In the genomic region with DNA sequence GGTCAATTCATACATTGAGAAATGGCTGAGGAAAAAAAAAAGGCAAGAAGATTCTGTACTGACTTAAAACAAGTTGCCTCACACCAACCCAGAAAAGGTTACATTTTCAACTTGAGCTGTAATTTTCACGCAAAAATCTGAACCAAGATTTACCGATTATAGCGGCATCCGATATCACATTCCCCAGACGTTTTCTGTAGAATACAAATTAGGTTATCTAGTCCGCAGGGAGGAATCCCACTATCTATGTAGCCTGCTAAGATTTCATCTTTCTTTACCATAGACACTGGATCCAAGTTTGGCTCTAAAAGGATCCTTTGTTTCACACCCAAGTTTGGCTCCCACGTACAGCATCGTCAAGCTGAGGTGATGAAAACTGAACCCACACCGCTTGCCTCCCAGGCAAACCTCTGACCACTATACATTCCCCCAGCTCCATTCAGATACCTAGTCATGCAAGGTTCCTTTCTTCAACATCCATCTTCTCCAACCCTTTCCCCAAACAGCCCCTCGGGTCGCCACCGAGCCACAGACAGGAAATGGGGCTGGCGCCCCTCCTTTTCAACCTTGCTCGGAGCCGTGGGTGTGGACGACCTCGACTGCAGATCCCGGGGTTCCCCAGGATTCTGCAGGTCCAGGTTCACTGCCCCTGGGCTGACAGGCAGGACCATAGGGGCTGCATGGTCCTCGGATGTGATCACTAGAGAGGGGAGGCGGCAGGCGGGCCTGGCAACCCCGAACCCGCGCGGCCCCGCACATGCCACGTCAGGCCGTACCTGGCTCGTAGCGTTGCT, we compare ENCODE assay signal across 8 mouse cellular contexts. TPM values are rescaled to one million over a fixed set of nuclear protein-coding genes. Genes with fewer than 3 reads are reported as not detected.
A peak's percentile ranks its signal among the peaks of the same experiment; 100 is the strongest.
DNase-seq lines count a peak whose midpoint lies in the region; ATAC-seq and TF ChIP-seq lines count a peak whose summit lies in the region.

No protein-coding gene starts in this region.

- no peaks in the 10 kb centered on the region for H3K27me3 ChIP-seq in hindbrain, embryonic 15.5 days
- H3K27me3 ChIP-seq in midbrain, embryonic 13.5 days, result no peaks in the 10 kb centered on the region

- no peak for ATAC-seq in hindbrain, embryonic 15.5 days (ENCODE audit: low FRiP score, low read depth)
- ATAC-seq in midbrain, embryonic 13.5 days, result no peak

- WGBS in lung, adult 2 months, result under 1% methylated on average over 30 of the region's 30 CpGs
- WGBS in hindbrain, embryonic 15.5 days, result under 1% methylated on average over 30 of the region's 30 CpGs
- WGBS in midbrain, embryonic 13.5 days, result 1% methylated on average over 30 of the region's 30 CpGs

- TF ChIP-seq POLR2A in lung, adult 2 months (IDR thresholded peaks at IDR 0.05; ENCODE audit: borderline replicate concordance, extremely low read depth, low read depth, low read length), result no peak

- H3K27ac ChIP-seq in hindbrain, embryonic 15.5 days (replicated peaks), result peak overlapping the region; percentile 97
- peak overlapping the region; percentile 93 for H3K27ac ChIP-seq in midbrain, embryonic 13.5 days

- peaks cover 7% of the 10 kb centered on the region; the same call in 1 of the 2 replicates for H3K4me1 ChIP-seq in lung, adult 2 months (ENCODE audit: control insufficient read depth, insufficient read depth, low read length)
- peaks cover 13% of the 10 kb centered on the region for H3K4me1 ChIP-seq in hindbrain, embryonic 15.5 days (replicated peaks)
- H3K4me1 ChIP-seq in midbrain, embryonic 13.5 days (replicated peaks), result peaks cover 15% of the 10 kb centered on the region

- peak overlapping the region; percentile 67 for H3K4me2 ChIP-seq in hindbrain, embryonic 15.5 days
- H3K4me2 ChIP-seq in midbrain, embryonic 13.5 days (replicated peaks), result peak overlapping the region; percentile 69

- no peak for TF ChIP-seq CTCF in lung, adult 2 months (IDR thresholded peaks at IDR 0.05; ENCODE audit: insufficient read depth, low read length)

- no peak for DNase-seq in lung, adult 2 months
- no peak for DNase-seq in lung, postnatal 14 days
- DNase-seq in c-Kit-negative CD71-positive TER-119-positive erythroid progenitor cells, embryonic 14.5 days (ENCODE audit: low read depth, low spot score), result peak; percentile 9
- DNase-seq in ovary, adult 18-20 months (ENCODE audit: low spot score), result no peak
- no peak for DNase-seq in thymus, postnatal 25 days
- DNase-seq in urinary bladder, postnatal 10 days (ENCODE audit: low spot score), result no peak

- H3K9me3 ChIP-seq in hindbrain, embryonic 15.5 days, result no peaks in the 10 kb centered on the region
- H3K9me3 ChIP-seq in midbrain, embryonic 13.5 days, result no peaks in the 10 kb centered on the region

- H3K36me3 ChIP-seq in hindbrain, embryonic 15.5 days, result no peaks in the 10 kb centered on the region
- no peaks in the 10 kb centered on the region for H3K36me3 ChIP-seq in midbrain, embryonic 13.5 days

- H3K9ac ChIP-seq in hindbrain, embryonic 15.5 days, result peak overlapping the region; percentile 98
- peak overlapping the region; percentile 88 for H3K9ac ChIP-seq in midbrain, embryonic 13.5 days (replicated peaks)

- H3K4me3 ChIP-seq in lung, adult 2 months (replicated peaks; ENCODE audit: extremely low read depth, low read depth, low read length), result peak overlapping the region; percentile 97
- peak overlapping the region; percentile 96 for H3K4me3 ChIP-seq in hindbrain, embryonic 15.5 days
- peak overlapping the region; percentile 80 for H3K4me3 ChIP-seq in midbrain, embryonic 13.5 days (replicated peaks)

RNA-seq across cellular contexts. Expression of a gene that starts 0.5 kb away (rescaled TPM):
- 4.2 and 7.5 TPM in 2 replicates for polyA plus RNA-seq in lung, adult 2 months (2012; rRNA removed)
- 54.2 and 56.9 TPM in 2 replicates for polyA plus RNA-seq in hindbrain, embryonic 15.5 days (2015; fragmentation: Nextera tagmentation; extraction: Ambion mirVana)
- 47.2 and 47.9 TPM in 2 replicates for polyA plus RNA-seq in midbrain, embryonic 13.5 days (2015; fragmentation: Nextera tagmentation; extraction: Ambion mirVana)

RNA-seq across cellular contexts. Expression of a gene that starts 0.8 kb away (rescaled TPM):
- 7.7 and 10.2 TPM in 2 replicates for polyA plus RNA-seq in lung, adult 2 months (2012; rRNA removed)
- polyA plus RNA-seq in hindbrain, embryonic 15.5 days (2015; fragmentation: Nextera tagmentation; extraction: Ambion mirVana), result 52.0 and 55.1 TPM in 2 replicates
- polyA plus RNA-seq in midbrain, embryonic 13.5 days (2015; fragmentation: Nextera tagmentation; extraction: Ambion mirVana), result 39.2 and 41.1 TPM in 2 replicates

RNA-seq across cellular contexts. Expression of a gene that starts 17.7 kb away (rescaled TPM):
- polyA plus RNA-seq in lung, adult 2 months (2012; rRNA removed), result 0.21 and 0.40 TPM in 2 replicates
- 4.7 and 5.0 TPM in 2 replicates for polyA plus RNA-seq in hindbrain, embryonic 15.5 days (2015; fragmentation: Nextera tagmentation; extraction: Ambion mirVana)
- 1.0 and 1.6 TPM in 2 replicates for polyA plus RNA-seq in midbrain, embryonic 13.5 days (2015; fragmentation: Nextera tagmentation; extraction: Ambion mirVana)
